In the genomic region with DNA sequence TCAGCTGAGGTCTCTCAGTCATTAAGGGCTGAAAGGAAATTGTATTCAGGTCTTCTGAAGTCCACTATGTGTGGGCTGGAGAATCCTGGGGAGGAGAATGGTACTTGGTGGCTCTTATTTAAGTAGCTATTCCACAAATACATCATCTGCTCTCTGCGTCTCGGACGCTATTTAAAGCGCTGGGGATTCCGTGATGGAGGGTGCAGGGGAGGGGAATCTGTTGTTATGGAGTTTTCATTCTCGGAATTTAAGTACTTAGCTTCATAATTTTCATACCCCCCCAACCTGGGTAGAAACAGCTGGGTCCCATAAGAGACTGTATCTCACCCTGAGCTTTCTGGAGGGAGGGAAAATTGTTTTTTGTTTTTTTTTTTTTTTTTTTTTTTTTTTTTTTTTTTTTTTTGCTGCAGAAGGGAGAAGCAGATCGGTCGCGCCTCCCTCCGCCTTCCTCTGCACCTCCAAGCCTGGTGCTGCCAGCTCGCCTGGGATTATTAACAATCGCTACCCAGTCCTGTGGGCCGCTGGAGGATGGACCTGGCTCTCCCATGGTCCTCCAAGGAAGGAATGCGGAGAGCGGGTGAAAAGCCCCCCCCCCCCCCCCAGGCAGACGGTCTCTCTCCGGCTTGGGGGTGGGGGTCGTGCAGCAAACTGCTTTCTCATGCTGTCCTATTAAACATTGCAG, we compare ENCODE assay signal across 9 mouse cellular contexts. TPM values are rescaled to one million over a fixed set of nuclear protein-coding genes. Genes with fewer than 3 reads are reported as not detected.
DNase-seq lines count a peak whose midpoint lies in the region; TF ChIP-seq lines count a peak whose summit lies in the region.
"Had no signal": no experiment of that assay in that cellular context is flagged by ENCODE, and none has a peak within 500 bp of the region (broad histone marks: within the 10 kb centered on the region; RNA-seq: fewer than 3 reads in every experiment).

TSS of gene Ccdc184 (plus strand) at position 196 of the 682 bp plus-strand sequence.

- H3K27ac ChIP-seq in heart, adult 2 months: no peak within 1 kb of the TSS
- peak within 1 kb of the TSS; percentile 87 for H3K27ac ChIP-seq in forebrain, embryonic 10.5 days

- H3K9ac ChIP-seq in heart, adult 2 months (ENCODE audit: low read depth, low read length): peak within 1 kb of the TSS; percentile 1; the same call in 1 of the 2 replicates

- DNase-seq in heart, adult 2 months: no peak
- no peak for DNase-seq in heart, postnatal 25 days (ENCODE audit: low spot score)
- no peak for DNase-seq in forebrain, embryonic 10.5 days (ENCODE audit: extremely low spot score, low spot score)
- no peak for DNase-seq in left cerebral cortex, adult 8-10 months (ENCODE audit: low spot score in 2 of 2)
- DNase-seq in right cerebral cortex, postnatal 14 days: peak; percentile 49
- DNase-seq in spleen, postnatal 14 days (ENCODE audit: low spot score in 2 of 2): no peak
- DNase-seq in spleen, postnatal 36 days (ENCODE audit: low spot score in 2 of 2): no peak

- TF ChIP-seq POLR2A in heart, adult 2 months (IDR thresholded peaks at IDR 0.05; ENCODE audit: insufficient read depth, low read depth, low read length): no peak

- peak within 1 kb of the TSS; percentile 63 for H3ac ChIP-seq in C2C12 (ENCODE audit: control insufficient read depth, insufficient read length, low read depth)

- H3K79me2 ChIP-seq in heart, adult 2 months (replicated peaks; ENCODE audit: control insufficient read depth, insufficient read depth, low read length): no peaks in the 10 kb centered on the region
- no peaks in the 10 kb centered on the region for H3K79me2 ChIP-seq in C2C12 (ENCODE audit: control insufficient read depth, insufficient read depth)

- H3K4me3 ChIP-seq in heart, adult 2 months: peak within 1 kb of the TSS; percentile 42
- peak within 1 kb of the TSS; percentile 28 for H3K4me3 ChIP-seq in C2C12 (ENCODE audit: insufficient read depth, poor library complexity, severe bottlenecking)
- H3K4me3 ChIP-seq in forebrain, embryonic 10.5 days: peak within 1 kb of the TSS; percentile 63

- H3K9me3 ChIP-seq in forebrain, embryonic 10.5 days: no peaks in the 10 kb centered on the region

- no peak for TF ChIP-seq CTCF in heart, adult 2 months (IDR thresholded peaks at IDR 0.05)
- TF ChIP-seq CTCF in C2C12 (IDR thresholded peaks at IDR 0.05; ENCODE audit: control insufficient read depth, insufficient read depth, insufficient read length): no peak

- TF ChIP-seq EP300 in heart, adult 2 months (IDR thresholded peaks at IDR 0.05; ENCODE audit: insufficient read depth, low read depth, low read length): no peak

- 4% methylated on average over 18 of the region's 18 CpGs for WGBS in heart, adult 2 months
- WGBS in forebrain, embryonic 10.5 days: 4% methylated on average over 17 of the region's 18 CpGs

- peaks cover 3% of the 10 kb centered on the region for H3K36me3 ChIP-seq in heart, adult 2 months (ENCODE audit: control insufficient read depth, insufficient read depth, low read length)
- no peaks in the 10 kb centered on the region for H3K36me3 ChIP-seq in C2C12 (ENCODE audit: control insufficient read depth, insufficient read depth)
- no peaks in the 10 kb centered on the region for H3K36me3 ChIP-seq in forebrain, embryonic 10.5 days (replicated peaks)

- no peaks in the 10 kb centered on the region for H3K79me3 ChIP-seq in C2C12 (ENCODE audit: low read depth)

- H3K27me3 ChIP-seq in heart, adult 2 months (ENCODE audit: control insufficient read depth, insufficient read depth, low read length): no peaks in the 10 kb centered on the region
- peaks cover 57% of the 10 kb centered on the region for H3K27me3 ChIP-seq in C2C12 (ENCODE audit: control insufficient read depth, insufficient read depth, insufficient read length)
- H3K27me3 ChIP-seq in forebrain, embryonic 10.5 days (ENCODE audit: poor library complexity, severe bottlenecking): peaks cover 70% of the 10 kb centered on the region

- H3K4me1 ChIP-seq in heart, adult 2 months (ENCODE audit: control insufficient read depth, insufficient read depth, low read length): no peaks in the 10 kb centered on the region
- H3K4me1 ChIP-seq in forebrain, embryonic 10.5 days: peaks cover 45% of the 10 kb centered on the region

- intact Hi-C loops in heart, adult 2 months (cut with DNase I): no loop called here
- intact Hi-C loops in heart, postnatal 25 days (cut with DNase I): no loop called here

TF ChIP-seq in C2C12, 6 proteins besides CTCF, POLR2A, EP300 and RAD21:
- TF ChIP-seq CEBPB (IDR thresholded peaks at IDR 0.05; ENCODE audit: low read depth) (no peak), FOSL1 (IDR thresholded peaks at IDR 0.05; ENCODE audit: insufficient read depth, low read length, poor library complexity, severe bottlenecking) (no peak), MYOD1 (IDR thresholded peaks at IDR 0.05; ENCODE audit: control insufficient read depth, insufficient read length, low read depth) (no peak)
TF ChIP-seq in C2C12: peak in this region for 0.

RNA-seq across cellular contexts. Expression of gene Ccdc184, which starts in this region (rescaled TPM):
- total RNA-seq in heart, adult 2 months (2021): under 1 TPM; 0.52 to 0.63 TPM
- polyA plus RNA-seq in heart, adult 2 months (2012; rRNA removed): 0.61 and 0.94 TPM in 2 replicates
- under 1 TPM; 0.81 to 0.91 TPM for total RNA-seq in heart, postnatal 25 days (2021)
- polyA plus RNA-seq in C2C12 (2012; fragmentation: generic; extraction: Trizol): 1.1 TPM
- polyA plus RNA-seq in forebrain, embryonic 10.5 days (2016; fragmentation: Nextera tagmentation; extraction: Ambion mirVana): 4.4 and 4.6 TPM in 2 replicates
- 10 to 100 TPM; 16.5 to 18.5 (median 18.2) TPM for total RNA-seq in left cerebral cortex, adult 8-10 months (2022)
- total RNA-seq: MEL had no signal

Comparison
In these comparisons a context has a peak if more than half of its experiments do, and no peak if none do; other contexts are left out.
1. RNA of gene Ccdc184 (total RNA-seq): 16.5 to 18.5 TPM in left cerebral cortex, adult 8-10 months; 0.81 to 0.91 TPM in heart, postnatal 25 days and 0.52 to 0.63 TPM in heart, adult 2 months; every median in the first group is over 4 times any median in the second.
2. Peak in every context shown above with its lines, with median percentiles within 50 percentile points of each other: H3K4me3 ChIP-seq.